Mouse (Mus musculus): Measurements from ENCODE around the gene Fdps.

Gene Fdps

GRCm38 (mm10) chr3:89101812-89102494 is at the start of gene Fdps:
TSS of gene Fdps (minus strand) at chr3:89101959.
- DNase-seq: peak; percentile 100

GRCm38 (mm10) chr3:89148567-89148966 is 46.8 kb upstream of the Fdps start:
- DNase-seq: no peak

- DNase-seq: no peak
Measured at GRCm38 (mm10) chr3:89147979-89148311, 46.2 kb upstream of the Fdps start.

GRCm38 (mm10) chr3:89147101-89147978 is 45.6 kb upstream of the Fdps start:
- DNase-seq: no peak

- DNase-seq: peak; percentile 85
Measured at GRCm38 (mm10) chr3:89145566-89145965, 43.8 kb upstream of the Fdps start.

- no peak for DNase-seq
Measured at GRCm38 (mm10) chr3:89144821-89145220, 43.1 kb upstream of the Fdps start.

- DNase-seq: no peak
Measured at GRCm38 (mm10) chr3:89136365-89136764, 34.6 kb upstream of the Fdps start.

- DNase-seq: no peak
Measured at GRCm38 (mm10) chr3:89135958-89136357, 34.2 kb upstream of the Fdps start, which contains the start of gene Pklr. TSS of gene Pklr (plus strand) at chr3:89136142.

GRCm38 (mm10) chr3:89133752-89134151 is 32.0 kb upstream of the Fdps start:
- no peak for DNase-seq

- DNase-seq: no peak
Measured at GRCm38 (mm10) chr3:89133063-89133450, 31.3 kb upstream of the Fdps start.

GRCm38 (mm10) chr3:89132285-89133062 is 30.7 kb upstream of the Fdps start:
- peak; percentile 63 for DNase-seq

- DNase-seq: no peak
Measured at GRCm38 (mm10) chr3:89131816-89132215, 30.1 kb upstream of the Fdps start.

- DNase-seq: no peak
Measured at GRCm38 (mm10) chr3:89129908-89130307, 28.1 kb upstream of the Fdps start.

GRCm38 (mm10) chr3:89125981-89126380 is 24.2 kb upstream of the Fdps start:
- no peak for DNase-seq

- no peak for DNase-seq
Measured at GRCm38 (mm10) chr3:89124241-89124640, 22.5 kb upstream of the Fdps start.

GRCm38 (mm10) chr3:89123313-89123712 is 21.6 kb upstream of the Fdps start:
- no peak for DNase-seq

GRCm38 (mm10) chr3:89115522-89115921 is 13.8 kb upstream of the Fdps start:
- peak; percentile 67 for DNase-seq

- DNase-seq: no peak
Measured at GRCm38 (mm10) chr3:89113058-89113457, 11.3 kb upstream of the Fdps start.

GRCm38 (mm10) chr3:89108146-89108545 is 6.4 kb upstream of the Fdps start:
- DNase-seq: no peak

- DNase-seq: no peak
Measured at GRCm38 (mm10) chr3:89107545-89107944, 5.8 kb upstream of the Fdps start.

- no peak for DNase-seq
Measured at GRCm38 (mm10) chr3:89106881-89107280, 5.1 kb upstream of the Fdps start.

GRCm38 (mm10) chr3:89103291-89103595 is 1.5 kb upstream of the Fdps start:
- no peak for DNase-seq

- DNase-seq: no peak
Measured at GRCm38 (mm10) chr3:89102495-89103290, 934 bp upstream of the Fdps start.

Data from retina, postnatal 1 day (tissue).